Comparison of ENCODE assay signal across 8 mouse cellular contexts in genomic region chr11:49203771-49204497, GRCm38 (mm10). TPM values are rescaled to one million over a fixed set of nuclear protein-coding genes. Genes with fewer than 3 reads are reported as not detected.
DNase-seq lines count a peak whose midpoint lies in the region; ATAC-seq and TF ChIP-seq lines count a peak whose summit lies in the region.

No protein-coding gene starts in this region.

- DNase-seq in retina, adult 2 months (ENCODE audit: low read depth, low spot score) = peak; percentile 15
- DNase-seq in retina, embryonic 14.5 days (ENCODE audit: low spot score) = no peak
- DNase-seq in WW6 (ENCODE audit: low read depth, low spot score) = peak; percentile 46
- peak; percentile 69 for DNase-seq in kidney, postnatal 0 days (ENCODE audit: low spot score)
- peak; percentile 51 for DNase-seq in testis, postnatal 10 days (ENCODE audit: low spot score)
- DNase-seq in urinary bladder, postnatal 10 days (ENCODE audit: low spot score) = no peak

- peaks cover 61% of the 10 kb centered on the region for H3K4me1 ChIP-seq in erythroblast, embryonic 14.5 days (ENCODE audit: control insufficient read depth)
- peaks cover 13% of the 10 kb centered on the region for H3K4me1 ChIP-seq in kidney, postnatal 0 days (replicated peaks; ENCODE audit: insufficient read depth, low read length)

- peaks cover 13% of the 10 kb centered on the region for H3K36me3 ChIP-seq in erythroblast, embryonic 14.5 days (ENCODE audit: control insufficient read depth)
- H3K36me3 ChIP-seq in kidney, postnatal 0 days (ENCODE audit: insufficient read depth, low read length) = 0 out of 2 replicates have a peak, but pooled peaks cover 4% of the 10 kb centered on the region

- peak overlapping the region; percentile 85 for H3K4me2 ChIP-seq in kidney, postnatal 0 days (ENCODE audit: low read length)

- no peaks in the 10 kb centered on the region for H3K9me3 ChIP-seq in erythroblast, embryonic 14.5 days (ENCODE audit: control insufficient read depth, low read length)
- no peaks in the 10 kb centered on the region for H3K9me3 ChIP-seq in kidney, postnatal 0 days (replicated peaks; ENCODE audit: low read length)

- no peak for TF ChIP-seq CTCF in kidney, postnatal 0 days (IDR thresholded peaks at IDR 0.05; ENCODE audit: low read depth)

- WGBS in kidney, postnatal 0 days = under 1% methylated on average over 24 of the region's 24 CpGs

- H3K27ac ChIP-seq in kidney, postnatal 0 days = peak overlapping the region; percentile 96

- H3K4me3 ChIP-seq in erythroblast, embryonic 14.5 days (replicated peaks) = peak overlapping the region; percentile 87
- H3K4me3 ChIP-seq in kidney, postnatal 0 days (replicated peaks; ENCODE audit: low read depth, low read length) = peak overlapping the region; percentile 72

- peak overlapping the region; percentile 91 for H3K9ac ChIP-seq in kidney, postnatal 0 days (ENCODE audit: low read depth, low read length)

- peak; percentile 75 for ATAC-seq in kidney, postnatal 0 days (replicated peaks; ENCODE audit: low FRiP score, low read depth)
- peak; percentile 43 for ATAC-seq in megakaryocyte-erythroid progenitor cell, adult 5-6 weeks (replicated peaks; ENCODE audit: low FRiP score, low TSS enrichment, poor library complexity, severe bottlenecking)

- H3K27me3 ChIP-seq in erythroblast, embryonic 14.5 days (ENCODE audit: control insufficient read depth) = no peaks in the 10 kb centered on the region
- no peaks in the 10 kb centered on the region for H3K27me3 ChIP-seq in kidney, postnatal 0 days (ENCODE audit: insufficient read depth, low read length)

RNA-seq across cellular contexts. Expression of gene Zfp62, which starts 0.8 kb away (rescaled TPM):
- 0.02 and 0.16 TPM in 2 replicates for polyA plus RNA-seq in erythroblast, embryonic 14.5 days (2012)
- 29.4 and 29.8 TPM in 2 replicates for polyA plus RNA-seq in kidney, postnatal 0 days (2015; fragmentation: Nextera tagmentation; extraction: Ambion mirVana)
- 56.5 and 67.6 TPM in 2 replicates for total RNA-seq in megakaryocyte-erythroid progenitor cell, adult 5-6 weeks (2014; fragmentation: Nextera tagmentation)
- total RNA-seq in megakaryocyte-erythroid progenitor cell, adult 5-6 weeks (2017) = 102 and 160 TPM in 2 replicates

RNA-seq across cellular contexts. Expression of gene Btnl9, which starts 17.0 kb away (rescaled TPM):
- polyA plus RNA-seq in erythroblast, embryonic 14.5 days (2012) = not detected in 2 replicates
- polyA plus RNA-seq in kidney, postnatal 0 days (2015; fragmentation: Nextera tagmentation; extraction: Ambion mirVana) = 2.2 and 2.5 TPM in 2 replicates
- total RNA-seq in megakaryocyte-erythroid progenitor cell, adult 5-6 weeks (2014; fragmentation: Nextera tagmentation) = 0.72 and 2.4 TPM in 2 replicates
- 1.8 and 5.6 TPM in 2 replicates for total RNA-seq in megakaryocyte-erythroid progenitor cell, adult 5-6 weeks (2017)

RNA-seq across cellular contexts. Expression of gene Mgat1, which starts 40.1 kb away (rescaled TPM):
- 6.7 and 7.3 TPM in 2 replicates for polyA plus RNA-seq in erythroblast, embryonic 14.5 days (2012)
- polyA plus RNA-seq in kidney, postnatal 0 days (2015; fragmentation: Nextera tagmentation; extraction: Ambion mirVana) = 75.2 and 82.7 TPM in 2 replicates
- 47.4 and 53.5 TPM in 2 replicates for total RNA-seq in megakaryocyte-erythroid progenitor cell, adult 5-6 weeks (2014; fragmentation: Nextera tagmentation)
- 28.1 and 34.2 TPM in 2 replicates for total RNA-seq in megakaryocyte-erythroid progenitor cell, adult 5-6 weeks (2017)

RNA-seq across cellular contexts. Expression of gene Olfr1394, which starts 49.8 kb away (rescaled TPM):
- not detected in 2 replicates for polyA plus RNA-seq in erythroblast, embryonic 14.5 days (2012)
- polyA plus RNA-seq in kidney, postnatal 0 days (2015; fragmentation: Nextera tagmentation; extraction: Ambion mirVana) = not detected in 2 replicates
- total RNA-seq in megakaryocyte-erythroid progenitor cell, adult 5-6 weeks (2014; fragmentation: Nextera tagmentation) = not detected in 2 replicates
- total RNA-seq in megakaryocyte-erythroid progenitor cell, adult 5-6 weeks (2017) = not detected in 2 replicates

Comparison
In these comparisons a context has a peak if more than half of its experiments do, and no peak if none do; other contexts are left out.
1. DNase-seq: peak in retina, adult 2 months (single experiment), WW6 (single experiment), kidney, postnatal 0 days (single experiment) and testis, postnatal 10 days (single experiment); none in retina, embryonic 14.5 days (single experiment) and urinary bladder, postnatal 10 days (single experiment).
2. RNA of gene Zfp62, which starts 0.8 kb away (polyA plus RNA-seq): 29.4 to 29.8 TPM in kidney, postnatal 0 days; 0.02 to 0.16 TPM in erythroblast, embryonic 14.5 days; every median in the first group is over 10 times any median in the second.